Mouse (Mus musculus) intestine, embryonic 16.5 days (tissue): Measurements from ENCODE around the gene Cep95. TPM values are rescaled to one million over a fixed set of nuclear protein-coding genes. Genes with fewer than 3 reads are reported as not detected.
"Not testable (repeated sequence)": the region's sequence is repeated elsewhere in the genome, so short reads cannot be mapped to it uniquely, and the experiment has no call there.

Experiments used
- ATAC-seq: fragments of 200-750 bp; cut with Nextera tagmentation; 2 replicates; pipeline ENCODE4 v1.8.0; 2017; ENCODE audit warnings: moderate TSS enrichment, moderate library complexity
- H3K27ac ChIP-seq: fragments of 300-500 bp; sonication (generic); 2 replicates; pipeline ENCODE4 v1.5.1; 2014; ENCODE audit warnings: mild to moderate bottlenecking, low read length
- H3K27me3 ChIP-seq: fragments of 300-500 bp; sonication (generic); replicated peaks from 2 replicates; pipeline ENCODE4 v1.6.1; 2014; ENCODE audit warnings: low read length, control low read depth, mixed read lengths; ENCODE audit not compliant: control insufficient read depth, insufficient read depth
- H3K36me3 ChIP-seq: fragments of 300-500 bp; sonication (generic); 2 replicates; pipeline ENCODE4 v1.6.1; 2014; ENCODE audit warnings: low read length, control low read depth; ENCODE audit not compliant: control insufficient read depth, insufficient read depth
- H3K4me1 ChIP-seq: fragments of 300-500 bp; sonication (generic); 2 replicates; pipeline ENCODE4 v1.6.1; 2014; ENCODE audit warnings: low read length, control low read depth, mixed read lengths; ENCODE audit not compliant: control insufficient read depth, insufficient read depth
- H3K4me2 ChIP-seq: fragments of 300-500 bp; sonication (generic); 2 replicates; pipeline ENCODE4 v1.6.1; 2014; ENCODE audit warnings: low read depth, low read length, control low read depth
- H3K4me3 ChIP-seq: fragments of 300-500 bp; sonication (generic); 2 replicates; pipeline ENCODE4 v1.5.1; 2014; ENCODE audit warnings: mild to moderate bottlenecking, low read length
- H3K9ac ChIP-seq: fragments of 300-500 bp; sonication (generic); 2 replicates; pipeline ENCODE4 v1.6.1; 2014; ENCODE audit warnings: low read depth, low read length
- H3K9me3 ChIP-seq: fragments of 300-500 bp; sonication (generic); 2 replicates; pipeline ENCODE4 v1.6.1; 2016; ENCODE audit warnings: low read length, control low read depth; ENCODE audit not compliant: control insufficient read depth
- WGBS: fragments of 180-500 bp; shearing (Covaris S2); extraction: QIAGEN DNeasy Blood & Tissue Kit; methylation state at CpG from one replicate; pipeline ENCODE4 v1.1.7; 2014; 5-methylcytosine and 5-hydroxymethylcytosine counted together
- polyA plus RNA-seq: library from polyadenylated mRNA; unstranded; fragments of >200 nt; fragmentation: Nextera tagmentation; extraction: Ambion mirVana; gene quantifications from 2 replicates; pipeline ENCODE4 v1.2.1, GENCODE M21; 2015

The Cep95 gene
- polyA plus RNA-seq, 1 experiment from 2014 or later, result 16.3 TPM

DNA sequence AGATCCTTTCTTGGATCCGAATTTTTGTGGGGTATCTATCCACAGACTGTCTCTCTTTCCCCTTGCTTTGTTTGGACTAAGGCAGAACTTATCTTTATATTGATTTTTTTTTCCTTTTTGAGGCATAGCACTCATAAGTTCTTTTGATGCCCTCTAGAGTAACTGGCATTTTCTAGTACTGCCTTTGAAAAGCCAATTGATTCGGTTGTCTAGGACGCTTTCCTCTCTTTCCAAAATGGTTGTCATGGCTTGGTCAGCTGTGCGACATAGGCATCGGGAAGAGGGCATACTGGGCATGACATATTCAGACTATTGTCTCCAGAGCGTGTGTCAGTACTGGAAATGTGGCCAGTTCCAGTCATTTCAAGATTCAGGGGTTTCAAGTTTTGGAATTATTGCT, 597 bp downstream of the Cep95 start:
- H3K36me3 ChIP-seq, result peaks cover 5% of the 10 kb centered on the region; the same call in 1 of the 2 replicates
- WGBS, result 1% methylated on average over 6 of the region's 6 CpGs
- H3K27ac ChIP-seq, result peak overlapping the region; percentile 100
- no peaks in the 10 kb centered on the region for H3K9me3 ChIP-seq
- H3K4me2 ChIP-seq, result peak overlapping the region; percentile 85
- H3K9ac ChIP-seq, result peak overlapping the region; percentile 98
- H3K4me1 ChIP-seq, result peaks cover 6% of the 10 kb centered on the region; the same call in 1 of the 2 replicates
- ATAC-seq, result no peak
- no peaks in the 10 kb centered on the region for H3K27me3 ChIP-seq
- H3K4me3 ChIP-seq, result peak overlapping the region; percentile 75

DNA sequence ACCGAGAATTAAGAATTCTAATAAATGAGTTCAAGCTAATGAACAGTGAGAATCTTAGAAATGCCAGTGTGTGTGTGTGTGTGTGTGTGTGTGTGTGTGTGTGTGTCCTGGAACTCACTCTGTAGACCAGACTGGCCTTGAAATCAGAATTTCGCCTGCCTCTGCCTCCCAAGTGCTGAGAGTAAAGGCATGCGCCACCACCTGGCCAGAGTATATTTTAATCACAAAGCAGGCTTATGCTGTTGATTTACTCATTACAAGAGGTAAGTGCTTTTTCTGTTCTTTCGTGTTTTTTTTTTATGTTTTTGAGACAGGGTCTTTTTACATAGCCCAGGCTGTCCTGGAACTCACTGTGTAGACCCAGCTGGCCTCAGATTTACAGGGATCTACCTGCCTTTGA, 4.8 kb downstream of the Cep95 start:
- H3K36me3 ChIP-seq, result peaks cover 18% of the 10 kb centered on the region
- peaks cover 3% of the 10 kb centered on the region; the same call in 1 of the 2 replicates for H3K4me1 ChIP-seq
- no peak overlapping the region for H3K4me2 ChIP-seq
- ATAC-seq, result no peak
- H3K9ac ChIP-seq, result no peak overlapping the region
- no peak overlapping the region for H3K27ac ChIP-seq
- H3K9me3 ChIP-seq, result no peaks in the 10 kb centered on the region
- no peaks in the 10 kb centered on the region for H3K27me3 ChIP-seq
- H3K4me3 ChIP-seq, result no peak overlapping the region
- 78% methylated on average over 4 of the region's 4 CpGs for WGBS

DNA sequence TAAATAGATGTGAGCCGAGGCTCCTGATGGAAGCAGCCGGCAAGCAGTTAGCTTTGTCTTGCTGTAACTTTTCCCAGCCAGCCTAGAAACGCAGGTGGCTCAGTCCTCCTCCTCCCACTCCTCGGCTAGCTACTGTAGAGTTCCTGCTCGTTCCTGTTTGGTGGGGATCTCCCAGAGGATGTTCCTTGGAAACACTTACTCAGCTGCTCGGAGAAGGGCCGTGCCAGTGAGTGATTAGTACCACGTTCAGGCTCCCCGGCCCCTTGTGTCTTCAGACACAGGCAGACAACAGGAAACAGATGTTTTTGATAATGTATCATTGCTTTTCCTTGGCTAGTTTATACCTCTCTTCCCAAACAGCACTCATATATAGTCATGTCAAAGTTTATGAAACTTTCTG, 6.6 kb downstream of the Cep95 start:
- peak; percentile 46; the same call in 1 of the 2 replicates for ATAC-seq
- 57% methylated on average over 9 of the region's 9 CpGs for WGBS
- peaks cover 18% of the 10 kb centered on the region for H3K36me3 ChIP-seq
- H3K9me3 ChIP-seq, result no peaks in the 10 kb centered on the region
- no peak overlapping the region for H3K27ac ChIP-seq
- no peak overlapping the region for H3K4me2 ChIP-seq
- H3K27me3 ChIP-seq, result no peaks in the 10 kb centered on the region
- no peaks in the 10 kb centered on the region; the same call in 1 of the 2 replicates for H3K4me1 ChIP-seq
- H3K9ac ChIP-seq, result no peak overlapping the region
- no peak overlapping the region for H3K4me3 ChIP-seq

DNA sequence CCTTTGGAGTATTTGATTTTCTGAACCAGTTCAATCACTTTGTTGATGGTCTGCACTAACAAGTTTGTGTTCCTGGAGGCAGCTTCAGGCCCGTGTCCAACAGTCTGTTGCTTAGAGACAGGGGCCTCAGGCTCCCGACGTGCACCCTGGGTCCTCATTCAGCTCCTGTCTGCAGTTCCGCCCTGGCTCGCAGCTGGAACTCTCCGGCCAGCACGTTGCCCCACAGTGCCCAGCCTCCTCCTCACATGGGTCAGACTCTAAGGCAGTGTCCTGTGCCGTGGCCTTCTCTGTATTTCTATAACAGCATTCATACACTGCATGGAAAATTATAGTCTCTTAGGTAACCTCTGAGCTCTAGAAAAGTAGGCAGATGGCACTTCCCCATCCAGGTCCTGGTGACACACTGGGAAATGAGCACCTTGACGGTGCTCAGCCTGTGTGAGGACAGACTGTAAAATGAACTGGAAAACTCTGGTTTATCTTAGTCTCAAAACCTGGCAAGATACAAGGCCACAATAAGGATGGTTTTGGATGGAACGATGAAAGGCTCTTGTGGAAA, 13.1 kb downstream of the Cep95 start:
- Histone ChIP-seq H3K9ac (no peak overlapping the region), H3K27ac (no peak overlapping the region), H3K9me3 (no peaks in the 10 kb centered on the region), H3K4me3 (no peak overlapping the region), H3K27me3 (no peaks in the 10 kb centered on the region), H3K4me2 (no peak overlapping the region), H3K4me1 (no peaks in the 10 kb centered on the region), H3K36me3 (peaks cover 17% of the 10 kb centered on the region)
- WGBS, result 84% methylated on average over 10 of the region's 10 CpGs
- no peak for ATAC-seq

DNA sequence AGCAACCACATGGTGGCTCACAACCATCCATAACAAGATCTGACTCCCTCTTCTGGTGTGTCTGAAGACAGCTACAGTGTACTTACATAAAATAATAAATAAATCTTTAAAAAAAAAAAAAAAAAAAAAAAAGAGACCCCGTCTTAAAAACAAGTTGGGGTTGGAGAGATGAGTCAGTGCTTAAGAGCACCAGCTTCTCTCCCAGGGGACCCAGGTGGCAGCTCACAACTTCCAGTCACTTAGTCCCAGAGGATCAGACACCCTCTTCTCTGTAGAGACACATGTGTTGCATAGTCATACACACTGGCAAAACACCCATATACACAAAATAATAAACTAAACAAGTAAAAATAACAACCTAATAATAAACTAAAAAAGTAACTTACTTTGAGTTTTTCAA, 18.4 kb downstream of the Cep95 start:
- WGBS, result 82% methylated on average over 1 of the region's 1 CpGs
- H3K9ac ChIP-seq, ATAC-seq, H3K27ac ChIP-seq, H3K27me3 ChIP-seq, H3K4me3 ChIP-seq, H3K9me3 ChIP-seq, H3K4me2 ChIP-seq, H3K36me3 ChIP-seq, H3K4me1 ChIP-seq: not testable (repeated sequence)

DNA sequence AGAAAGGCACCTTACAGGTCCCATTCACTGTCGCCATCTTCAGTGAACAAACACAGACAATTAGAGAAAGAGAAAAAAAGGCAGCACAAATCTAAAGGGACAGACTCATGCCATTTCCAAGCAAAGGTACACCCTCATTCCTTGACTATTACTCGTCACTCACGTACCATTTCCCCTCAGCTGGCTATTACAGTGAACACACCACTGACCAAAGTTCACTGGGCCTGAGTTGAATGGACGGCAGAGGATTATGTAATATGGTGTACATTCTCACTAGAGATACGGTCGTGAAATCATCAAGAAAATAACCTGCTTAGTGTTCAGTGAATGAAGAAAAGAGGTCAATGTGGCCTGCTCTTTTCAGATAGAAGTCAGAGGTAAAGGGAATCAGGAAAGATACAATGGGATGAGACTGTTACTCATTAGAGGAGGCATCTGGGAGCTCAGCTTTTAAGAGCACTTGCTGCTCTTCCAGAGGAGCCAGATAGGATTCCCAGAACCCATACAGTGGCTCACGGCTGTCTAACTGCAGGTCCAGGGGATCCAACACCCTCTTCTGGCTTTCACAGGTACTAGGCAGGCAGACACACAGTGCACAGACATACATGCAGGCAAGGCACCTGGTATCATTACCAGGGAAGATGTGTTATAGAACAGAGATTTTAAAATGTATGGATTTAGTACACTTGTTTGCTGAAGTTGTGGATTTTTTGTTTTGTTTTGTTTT, 23.5 kb downstream of the Cep95 start:
- peak overlapping the region; percentile 75 for H3K27ac ChIP-seq
- no peak overlapping the region for H3K4me2 ChIP-seq
- H3K9me3 ChIP-seq, result no peaks in the 10 kb centered on the region
- H3K27me3 ChIP-seq, result no peaks in the 10 kb centered on the region
- ATAC-seq, result peak; percentile 89
- WGBS, result 73% methylated on average over 7 of the region's 7 CpGs
- no peak overlapping the region for H3K9ac ChIP-seq
- H3K4me1 ChIP-seq, result no peaks in the 10 kb centered on the region
- no peak overlapping the region for H3K4me3 ChIP-seq
- H3K36me3 ChIP-seq, result peaks cover 8% of the 10 kb centered on the region

- 71% methylated on average over 14 of the region's 14 CpGs for WGBS
- Histone ChIP-seq H3K4me1 (0 out of 2 replicates have a peak, but pooled peaks cover 3% of the 10 kb centered on the region), H3K9ac (no peak overlapping the region), H3K27me3 (no peaks in the 10 kb centered on the region), H3K4me2 (no peak overlapping the region), H3K9me3 (no peaks in the 10 kb centered on the region), H3K4me3 (no peak overlapping the region), H3K36me3 (peaks cover 8% of the 10 kb centered on the region), H3K27ac (no peak overlapping the region; the same call in 1 of the 2 replicates)
- no peak for ATAC-seq
Observed at GRCm38 (mm10) chr11:106814601-106815320, 25.7 kb downstream of the Cep95 start.

GRCm38 (mm10) chr11:106815331-106815730, 26.3 kb downstream of the Cep95 start:
- H3K9me3 ChIP-seq, result no peaks in the 10 kb centered on the region
- ATAC-seq, result no peak
- 96% methylated on average over 2 of the region's 2 CpGs for WGBS
- H3K36me3 ChIP-seq, result peaks cover 8% of the 10 kb centered on the region
- H3K4me1 ChIP-seq, result 0 out of 2 replicates have a peak, but pooled peaks cover 3% of the 10 kb centered on the region
- no peak overlapping the region for H3K27ac ChIP-seq
- no peak overlapping the region for H3K4me2 ChIP-seq
- H3K4me3 ChIP-seq, result no peak overlapping the region
- no peak overlapping the region for H3K9ac ChIP-seq
- no peaks in the 10 kb centered on the region for H3K27me3 ChIP-seq

DNA sequence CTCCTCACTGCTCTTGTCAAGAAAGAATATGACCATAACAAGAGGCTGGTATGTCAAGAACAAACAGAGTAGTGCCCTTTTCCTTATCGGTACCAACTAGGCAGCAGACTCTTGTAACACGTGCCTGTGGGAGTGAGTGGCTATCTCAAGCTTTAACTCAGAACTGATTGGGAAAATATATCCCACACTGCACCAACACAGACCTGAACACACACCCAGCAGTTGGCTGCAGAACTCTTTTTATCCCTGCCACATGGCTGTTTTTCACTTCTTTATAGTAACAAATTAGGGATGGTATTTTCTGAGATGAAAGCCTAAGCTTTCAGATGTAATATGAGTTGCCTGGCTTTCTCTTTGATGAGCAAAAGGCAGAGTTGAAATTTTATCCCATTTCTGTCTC, 26.7 kb downstream of the Cep95 start:
- H3K9me3 ChIP-seq, result no peaks in the 10 kb centered on the region
- WGBS, result 79% methylated on average over 2 of the region's 2 CpGs
- no peak for ATAC-seq
- no peak overlapping the region for H3K27ac ChIP-seq
- H3K4me2 ChIP-seq, result no peak overlapping the region
- H3K4me1 ChIP-seq, result 0 out of 2 replicates have a peak, but pooled peaks cover 3% of the 10 kb centered on the region
- no peaks in the 10 kb centered on the region for H3K27me3 ChIP-seq
- no peak overlapping the region for H3K9ac ChIP-seq
- peaks cover 8% of the 10 kb centered on the region for H3K36me3 ChIP-seq
- H3K4me3 ChIP-seq, result no peak overlapping the region
